Mouse (Mus musculus) liver, embryonic 14.5 days (tissue): Measurements from ENCODE around the gene Hook1. TPM values are rescaled to one million over a fixed set of nuclear protein-coding genes. Genes with fewer than 3 reads are reported as not detected.
A peak's percentile ranks its signal among the peaks of the same experiment; 100 is the strongest.

Experiments used
- ATAC-seq: fragments of 200-750 bp; cut with Nextera tagmentation; 2 replicates; pipeline ENCODE4 v1.8.0; 2017; ENCODE audit warnings: moderate number of reproducible peaks, mild to moderate bottlenecking, moderate library complexity; ENCODE audit not compliant: insufficient read depth
- DNase-seq, 3 experiments: peaks; one replicate each; pipeline ENCODE4 v3.0.0-alpha.2; 2012 to 2013; ENCODE audit warnings: low read depth in 3 of 3, low spot score in 3 of 3
- H3K27ac ChIP-seq: fragments of 300-500 bp; sonication (generic); 2 replicates; pipeline ENCODE4 v1.5.1; 2014; ENCODE audit warnings: moderate library complexity, mild to moderate bottlenecking, control low read depth, inconsistent platforms
- H3K27me3 ChIP-seq: fragments of 300-500 bp; sonication (generic); 2 replicates; pipeline ENCODE4 v1.6.1; 2014; ENCODE audit warnings: mild to moderate bottlenecking, low read length, moderate library complexity; ENCODE audit not compliant: control insufficient read depth, insufficient read depth
- H3K36me3 ChIP-seq: fragments of 300-500 bp; sonication (generic); replicated peaks from 2 replicates; pipeline ENCODE4 v1.6.1; 2014; ENCODE audit warnings: low read depth; ENCODE audit not compliant: control insufficient read depth, insufficient read depth
- H3K4me1 ChIP-seq, 2 experiments: fragments of 200-500 bp in 1 of 2; fragments of 300-500 bp in 1 of 2; sonication (generic) in 1 of 2; replicated peaks; 2 replicates each; pipeline ENCODE4 v1.6.1; 2012 to 2014; ENCODE audit warnings: antibody characterized with exemption in 1 of 2, inconsistent platforms in 1 of 2, low read length in 1 of 2; ENCODE audit not compliant: control insufficient read depth in 2 of 2, insufficient read depth in 2 of 2
- H3K4me2 ChIP-seq: fragments of 300-500 bp; sonication (generic); 2 replicates; pipeline ENCODE4 v1.6.1; 2014; ENCODE audit warnings: low read depth, mild to moderate bottlenecking, control low read depth, moderate library complexity
- H3K4me3 ChIP-seq, 2 experiments: fragments of 200-500 bp in 1 of 2; fragments of 300-500 bp in 1 of 2; sonication (generic) in 1 of 2; 2 replicates each; pipeline ENCODE4 v1.5.1; 2012 to 2014; ENCODE audit warnings: low read depth in 2 of 2, low read length in 2 of 2, mild to moderate bottlenecking in 2 of 2, control low read depth in 1 of 2, inconsistent platforms in 1 of 2, moderate library complexity in 1 of 2; ENCODE audit not compliant: insufficient read depth in 1 of 2
- H3K9ac ChIP-seq: fragments of 300-500 bp; sonication (generic); replicated peaks from 2 replicates; pipeline ENCODE4 v1.6.1; 2014; ENCODE audit warnings: mild to moderate bottlenecking, control low read depth, moderate library complexity
- H3K9me3 ChIP-seq: fragments of 300-500 bp; sonication (generic); 2 replicates; pipeline ENCODE4 v1.6.1; 2016; ENCODE audit warnings: low read length, mixed read lengths; ENCODE audit not compliant: control insufficient read depth
- CTCF ChIP-seq: IDR thresholded peaks from 2 replicates; pipeline ENCODE4 v1.5.1; 2016; ENCODE audit warnings: antibody characterized with exemption, low read depth, control low read depth
- EP300 ChIP-seq: IDR thresholded peaks from 2 replicates; pipeline ENCODE4 v1.6.1; 2016; ENCODE audit warnings: antibody characterized with exemption, low read depth
- WGBS: fragments of 180-500 bp; shearing (Covaris S2); extraction: QIAGEN DNeasy Blood & Tissue Kit; methylation state at CpG from one replicate; pipeline ENCODE4 v1.1.7; 2014; ENCODE audit not compliant: insufficient replicate concordance; 5-methylcytosine and 5-hydroxymethylcytosine counted together
- polyA plus RNA-seq, 2 experiments: library from polyadenylated mRNA; depleted of rRNA in 1 of 2; stranded (reverse) in 1 of 2; unstranded in 1 of 2; fragments of >200 nt; fragmentation: Nextera tagmentation in 1 of 2; extraction: Ambion mirVana in 1 of 2; gene quantifications; 2 replicates each; pipeline versions ENCODE4 v1.2.1 to v1.2.3; 2012 to 2014

Hook1 gene
- polyA plus RNA-seq (2012; rRNA removed) (2.9 and 4.7 TPM in 2 replicates), polyA plus RNA-seq (2014; fragmentation: Nextera tagmentation; extraction: Ambion mirVana) (5.7 TPM in 2 replicates)

- no peak within 1 kb of the TSS for H3K27ac ChIP-seq
- DNase-seq (peak; percentile 62 to 73 (median 66)), ATAC-seq (peak; percentile 99)
- H3K9ac ChIP-seq, result 0 out of 2 replicates have a peak within 1 kb of the TSS, but pooled peaks have one; percentile 10
- peaks cover 0 to 3% of the 10 kb centered on the region in 2 experiments; a peak in 1 of 4 replicates for H3K4me1 ChIP-seq
- H3K4me3 ChIP-seq, result peak within 1 kb of the TSS; percentile 49 to 56
- under 1% methylated on average over 70 of the region's 82 CpGs for WGBS
- no peaks in the 10 kb centered on the region for H3K36me3 ChIP-seq
- H3K27me3 ChIP-seq, result no peaks in the 10 kb centered on the region; the same call in 1 of the 2 replicates
- no peak for TF ChIP-seq EP300
- TF ChIP-seq CTCF, result no peak
- H3K9me3 ChIP-seq, result no peaks in the 10 kb centered on the region
- peak within 1 kb of the TSS; percentile 58 for H3K4me2 ChIP-seq
Observed at GRCm38 (mm10) chr4:95966928-95967724, at the start of gene Hook1. Gene Hook1 (plus strand): TSS chr4:95967240.

- H3K27me3 ChIP-seq, result no peaks in the 10 kb centered on the region
- DNase-seq (no peak), ATAC-seq (no peak)
- 54% methylated on average over 6 of the region's 6 CpGs for WGBS
- no peak overlapping the region for H3K4me2 ChIP-seq
- no peak overlapping the region for H3K27ac ChIP-seq
- H3K36me3 ChIP-seq, result no peaks in the 10 kb centered on the region
- no peaks in the 10 kb centered on the region for H3K4me1 ChIP-seq
- no peak overlapping the region for H3K9ac ChIP-seq
- TF ChIP-seq EP300, result no peak
- no peak for TF ChIP-seq CTCF
- no peak overlapping the region for H3K4me3 ChIP-seq
- no peaks in the 10 kb centered on the region for H3K9me3 ChIP-seq
Observed at GRCm38 (mm10) chr4:95917703-95918102, 49.3 kb upstream of the Hook1 start.

GRCm38 (mm10) chr4:95920448-95920847 lies 46.6 kb upstream of the Hook1 start:
- H3K36me3 ChIP-seq, result no peaks in the 10 kb centered on the region

GRCm38 (mm10) chr4:95924210-95925184 lies 42.5 kb upstream of the Hook1 start:
- no peaks in the 10 kb centered on the region for H3K36me3 ChIP-seq
- 7% methylated on average over 7 of the region's 7 CpGs for WGBS
- no peaks in the 10 kb centered on the region for H3K9me3 ChIP-seq
- no peak overlapping the region for H3K4me3 ChIP-seq
- H3K27me3 ChIP-seq, result no peaks in the 10 kb centered on the region
- no peak overlapping the region for H3K9ac ChIP-seq
- H3K4me1 ChIP-seq, result no peaks in the 10 kb centered on the region
- ATAC-seq (no peak), DNase-seq (peak; percentile 4 to 13 (median 9))
- no peak overlapping the region for H3K4me2 ChIP-seq
- TF ChIP-seq EP300 (no peak), CTCF (peak; percentile 72)
- H3K27ac ChIP-seq, result no peak overlapping the region

More at GRCm38 (mm10) chr4:95920448-95920847, 46.6 kb upstream of the Hook1 start:
- 62% methylated on average over 4 of the region's 4 CpGs for WGBS
- no peak overlapping the region for H3K9ac ChIP-seq
- no peak overlapping the region for H3K4me2 ChIP-seq
- DNase-seq (no peak), ATAC-seq (no peak)
- H3K27ac ChIP-seq, result no peak overlapping the region
- H3K4me1 ChIP-seq, result no peaks in the 10 kb centered on the region
- H3K27me3 ChIP-seq, result no peaks in the 10 kb centered on the region
- TF ChIP-seq EP300 (no peak), CTCF (no peak)
- H3K9me3 ChIP-seq, result no peaks in the 10 kb centered on the region
- H3K4me3 ChIP-seq, result no peak overlapping the region
